Mouse (Mus musculus): ENCODE measurements around the gene Myh7b. TPM values are rescaled to one million over a fixed set of nuclear protein-coding genes. Genes with fewer than 3 reads are reported as not detected.

The Myh7b gene
- polyA plus RNA-seq, 1 experiment, result 0.04 TPM

DNA sequence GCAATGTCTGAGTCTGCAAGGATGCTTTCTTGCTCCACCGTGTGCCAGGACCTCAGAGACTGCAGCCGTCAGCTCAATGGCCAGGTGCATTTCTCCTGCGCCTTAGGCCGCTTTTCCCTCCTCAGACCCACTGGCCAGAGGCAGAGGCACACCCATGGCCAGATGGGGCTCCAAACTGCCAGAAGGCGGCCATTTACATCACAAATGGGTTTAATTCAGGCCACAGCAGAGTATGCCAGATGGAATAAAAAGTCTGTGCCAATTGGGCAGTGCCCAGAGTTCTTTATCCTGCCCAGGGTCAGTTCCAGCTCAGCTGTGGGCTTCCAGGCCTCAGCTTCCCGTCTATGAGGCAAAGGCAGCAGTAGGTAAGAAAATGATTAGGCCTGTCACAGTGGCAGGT, 29.6 kb downstream of the Myh7b start:
- H3K4me1 ChIP-seq (ENCODE audit: control insufficient read depth, insufficient read depth, insufficient read length), result no peaks in the 10 kb centered on the region
- H3K4me3 ChIP-seq (ENCODE audit: extremely low read depth, insufficient read depth, insufficient read length), result no peak overlapping the region
- no peak for TF ChIP-seq CTCF (IDR thresholded peaks at IDR 0.05; ENCODE audit: extremely low read depth, insufficient read depth, insufficient read length, insufficient replicate concordance)
- no peak for TF ChIP-seq POLR2A (IDR thresholded peaks at IDR 0.05; ENCODE audit: low read depth, low read length)
- peaks cover 60% of the 10 kb centered on the region for H3K36me3 ChIP-seq (ENCODE audit: control insufficient read depth, insufficient read depth, low read length)
- no peak overlapping the region for H3K27ac ChIP-seq (ENCODE audit: insufficient read depth, low read length)
- 97% methylated on average over 6 of the region's 6 CpGs for WGBS
- H3K27me3 ChIP-seq (ENCODE audit: control insufficient read depth, insufficient read depth, low read length), result no peaks in the 10 kb centered on the region
- DNase-seq (ENCODE audit: low read depth in 1 of 2, low spot score in 2 of 2), result no peak

DNA sequence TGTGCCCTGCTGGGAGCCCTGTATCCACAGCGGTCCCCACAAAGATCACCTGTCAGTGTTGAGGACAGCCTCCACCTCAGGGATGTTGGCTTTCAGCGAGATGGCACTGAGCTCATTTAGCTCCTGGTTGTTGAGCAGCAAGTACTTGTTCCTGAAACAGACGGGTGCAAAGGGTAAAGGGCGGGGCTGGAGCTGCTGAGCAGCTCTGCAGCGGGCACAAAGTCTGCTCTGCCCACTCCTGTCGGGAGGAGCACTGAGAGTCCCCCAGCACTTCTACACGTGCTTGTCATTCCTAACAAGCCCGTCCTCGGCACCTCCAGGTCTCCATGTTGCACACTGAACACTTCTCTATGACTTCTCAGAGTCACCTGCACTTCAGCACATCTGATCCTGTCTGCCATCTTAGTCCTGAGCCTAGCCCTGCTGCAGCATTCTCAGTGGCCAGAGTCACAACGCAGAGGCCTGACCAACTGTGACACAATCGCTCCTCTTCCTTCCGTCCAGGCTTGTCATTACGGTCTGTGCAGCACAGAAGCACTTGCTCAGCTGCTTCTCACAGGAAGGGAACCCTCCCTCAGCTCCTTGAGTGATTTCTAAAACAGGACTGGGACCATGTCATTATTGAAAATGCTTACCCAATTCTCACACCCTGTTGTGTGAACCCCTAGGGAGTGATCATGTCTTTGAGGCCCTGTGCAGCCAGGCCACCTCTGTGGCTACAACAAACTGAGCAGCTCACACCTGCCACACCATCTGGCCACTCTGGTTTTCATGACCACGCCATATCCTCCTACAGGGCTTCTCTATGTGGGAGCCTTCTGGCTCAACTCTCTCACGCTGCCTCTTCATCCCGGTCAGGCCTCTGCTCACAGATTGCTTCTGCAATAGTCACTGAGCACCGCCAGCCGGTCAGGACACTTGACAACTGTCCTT, 30.8 kb downstream of the Myh7b start:
- Histone ChIP-seq H3K36me3 (ENCODE audit: control insufficient read depth, insufficient read depth, low read length) (peaks cover 61% of the 10 kb centered on the region), H3K27ac (ENCODE audit: insufficient read depth, low read length) (no peak overlapping the region), H3K27me3 (ENCODE audit: control insufficient read depth, insufficient read depth, low read length) (no peaks in the 10 kb centered on the region), H3K4me3 (ENCODE audit: extremely low read depth, insufficient read depth, insufficient read length) (no peak overlapping the region), H3K4me1 (ENCODE audit: control insufficient read depth, insufficient read depth, insufficient read length) (no peaks in the 10 kb centered on the region)
- 88% methylated on average over 18 of the region's 18 CpGs for WGBS
- no peak for DNase-seq (ENCODE audit: low read depth in 1 of 2, low spot score in 2 of 2)
- TF ChIP-seq CTCF (IDR thresholded peaks at IDR 0.05; ENCODE audit: extremely low read depth, insufficient read depth, insufficient read length, insufficient replicate concordance) (no peak), POLR2A (IDR thresholded peaks at IDR 0.05; ENCODE audit: low read depth, low read length) (no peak)

- Histone ChIP-seq H3K4me1 (ENCODE audit: control insufficient read depth, insufficient read depth, insufficient read length) (no peaks in the 10 kb centered on the region), H3K27ac (ENCODE audit: insufficient read depth, low read length) (no peak overlapping the region), H3K27me3 (ENCODE audit: control insufficient read depth, insufficient read depth, low read length) (no peaks in the 10 kb centered on the region), H3K4me3 (ENCODE audit: extremely low read depth, insufficient read depth, insufficient read length) (no peak overlapping the region), H3K36me3 (ENCODE audit: control insufficient read depth, insufficient read depth, low read length) (peaks cover 55% of the 10 kb centered on the region)
- no peak for TF ChIP-seq POLR2A (IDR thresholded peaks at IDR 0.05; ENCODE audit: low read depth, low read length)
- no peak for DNase-seq (ENCODE audit: low read depth in 1 of 2, low spot score in 2 of 2)
- WGBS, result 94% methylated on average over 7 of the region's 7 CpGs
Observed at GRCm38 (mm10) chr2:155645746-155646145, 34.7 kb downstream of the Myh7b start.

- Histone ChIP-seq H3K36me3 (ENCODE audit: control insufficient read depth, insufficient read depth, low read length) (peaks cover 52% of the 10 kb centered on the region), H3K4me1 (ENCODE audit: control insufficient read depth, insufficient read depth, insufficient read length) (no peaks in the 10 kb centered on the region)
- no peak for DNase-seq (ENCODE audit: low read depth in 1 of 2, low spot score in 2 of 2)
Observed at GRCm38 (mm10) chr2:155652618-155653017, 41.6 kb downstream of the Myh7b start.

GRCm38 (mm10) chr2:155655759-155656372, 44.9 kb downstream of the Myh7b start:
- no peak overlapping the region for H3K4me3 ChIP-seq (ENCODE audit: extremely low read depth, insufficient read depth, insufficient read length)
- H3K36me3 ChIP-seq (ENCODE audit: control insufficient read depth, insufficient read depth, low read length), result peaks cover 45% of the 10 kb centered on the region
- no peak for DNase-seq (ENCODE audit: low read depth in 1 of 2, low spot score in 2 of 2)
- no peak for TF ChIP-seq CTCF (IDR thresholded peaks at IDR 0.05; ENCODE audit: extremely low read depth, insufficient read depth, insufficient read length, insufficient replicate concordance)
- no peak for TF ChIP-seq POLR2A (IDR thresholded peaks at IDR 0.05; ENCODE audit: low read depth, low read length)
- H3K4me1 ChIP-seq (ENCODE audit: control insufficient read depth, insufficient read depth, insufficient read length), result no peaks in the 10 kb centered on the region
- no peak overlapping the region for H3K27ac ChIP-seq (ENCODE audit: insufficient read depth, low read length)
- 94% methylated on average over 6 of the region's 6 CpGs for WGBS
- no peaks in the 10 kb centered on the region for H3K27me3 ChIP-seq (ENCODE audit: control insufficient read depth, insufficient read depth, low read length)

More at GRCm38 (mm10) chr2:155652618-155653017, 41.6 kb downstream of the Myh7b start:
- TF ChIP-seq POLR2A (IDR thresholded peaks at IDR 0.05; ENCODE audit: low read depth, low read length), result no peak
- TF ChIP-seq CTCF (IDR thresholded peaks at IDR 0.05; ENCODE audit: extremely low read depth, insufficient read depth, insufficient read length, insufficient replicate concordance), result no peak
- no peak overlapping the region for H3K4me3 ChIP-seq (ENCODE audit: extremely low read depth, insufficient read depth, insufficient read length)
- no peaks in the 10 kb centered on the region for H3K27me3 ChIP-seq (ENCODE audit: control insufficient read depth, insufficient read depth, low read length)
- no peak overlapping the region for H3K27ac ChIP-seq (ENCODE audit: insufficient read depth, low read length)
- WGBS, result 94% methylated on average over 5 of the region's 5 CpGs

GRCm38 (mm10) chr2:155662390-155662789, 51.4 kb downstream of the Myh7b start:
- no peak for DNase-seq (ENCODE audit: low read depth in 1 of 2, low spot score in 2 of 2)
- peaks cover 44% of the 10 kb centered on the region for H3K36me3 ChIP-seq (ENCODE audit: control insufficient read depth, insufficient read depth, low read length)
- no peaks in the 10 kb centered on the region for H3K4me1 ChIP-seq (ENCODE audit: control insufficient read depth, insufficient read depth, insufficient read length)
- H3K27ac ChIP-seq (ENCODE audit: insufficient read depth, low read length), result no peak overlapping the region; the same call in 1 of the 2 replicates
- no peak overlapping the region for H3K4me3 ChIP-seq (ENCODE audit: extremely low read depth, insufficient read depth, insufficient read length)
- 94% methylated on average over 5 of the region's 5 CpGs for WGBS
- TF ChIP-seq POLR2A (IDR thresholded peaks at IDR 0.05; ENCODE audit: low read depth, low read length) (no peak), CTCF (IDR thresholded peaks at IDR 0.05; ENCODE audit: extremely low read depth, insufficient read depth, insufficient read length, insufficient replicate concordance) (no peak)
- H3K27me3 ChIP-seq (ENCODE audit: control insufficient read depth, insufficient read depth, low read length), result no peaks in the 10 kb centered on the region

GRCm38 (mm10) chr2:155663097-155663496, 52.1 kb downstream of the Myh7b start:
- Histone ChIP-seq H3K4me3 (ENCODE audit: extremely low read depth, insufficient read depth, insufficient read length) (no peak overlapping the region), H3K27ac (ENCODE audit: insufficient read depth, low read length) (no peak overlapping the region), H3K36me3 (ENCODE audit: control insufficient read depth, insufficient read depth, low read length) (peaks cover 43% of the 10 kb centered on the region), H3K27me3 (ENCODE audit: control insufficient read depth, insufficient read depth, low read length) (no peaks in the 10 kb centered on the region), H3K4me1 (ENCODE audit: control insufficient read depth, insufficient read depth, insufficient read length) (no peaks in the 10 kb centered on the region)
- peak; percentile 27 to 31 for DNase-seq (ENCODE audit: low read depth in 1 of 2, low spot score in 2 of 2)
- 29% methylated on average over 5 of the region's 5 CpGs for WGBS
- TF ChIP-seq CTCF (IDR thresholded peaks at IDR 0.05; ENCODE audit: extremely low read depth, insufficient read depth, insufficient read length, insufficient replicate concordance) (peak; percentile 32; the same call in 1 of the 2 replicates), POLR2A (IDR thresholded peaks at IDR 0.05; ENCODE audit: low read depth, low read length) (no peak)

Data from spleen, adult 2 months (tissue).